Mouse (Mus musculus) kidney, postnatal 0 days (tissue): ENCODE measurements around the gene Bnip1. TPM values are rescaled to one million over a fixed set of nuclear protein-coding genes. Genes with fewer than 3 reads are reported as not detected.

ENCODE experiments used
- ATAC-seq: fragments of 200-750 bp; cut with Nextera tagmentation; replicated peaks from 2 replicates; pipeline ENCODE4 v1.8.0; 2017; ENCODE audit warnings: low read depth, moderate number of reproducible peaks, moderate TSS enrichment, moderate library complexity; ENCODE audit not compliant: low FRiP score
- DNase-seq: peaks from one replicate; pipeline ENCODE4 v3.0.0-alpha.2; 2016; ENCODE audit warnings: low spot score
- H3K27ac ChIP-seq: fragments of 300-500 bp; sonication (generic); 2 replicates; pipeline ENCODE4 v1.5.1; 2014; ENCODE audit warnings: mild to moderate bottlenecking
- H3K27me3 ChIP-seq: fragments of 300-500 bp; sonication (generic); 2 replicates; pipeline ENCODE4 v1.6.1; 2014; ENCODE audit warnings: low read length, mixed read lengths; ENCODE audit not compliant: insufficient read depth
- H3K36me3 ChIP-seq: fragments of 300-500 bp; sonication (generic); 2 replicates; pipeline ENCODE4 v1.6.1; 2014; ENCODE audit warnings: low read length, mixed read lengths; ENCODE audit not compliant: insufficient read depth
- H3K4me1 ChIP-seq: fragments of 300-500 bp; sonication (generic); replicated peaks from 2 replicates; pipeline ENCODE4 v1.6.1; 2014; ENCODE audit warnings: antibody characterized with exemption, low read length, mixed read lengths; ENCODE audit not compliant: insufficient read depth
- H3K4me2 ChIP-seq: fragments of 300-500 bp; sonication (generic); 2 replicates; pipeline ENCODE4 v1.6.1; 2014; ENCODE audit warnings: mild to moderate bottlenecking, low read length, moderate library complexity, mixed read lengths
- H3K4me3 ChIP-seq: fragments of 300-500 bp; sonication (generic); replicated peaks from 2 replicates; pipeline ENCODE4 v1.5.1; 2014; ENCODE audit warnings: low read depth, low read length
- H3K9ac ChIP-seq: fragments of 300-500 bp; sonication (generic); 2 replicates; pipeline ENCODE4 v1.6.1; 2014; ENCODE audit warnings: low read depth, low read length
- H3K9me3 ChIP-seq: fragments of 300-500 bp; sonication (generic); replicated peaks from 2 replicates; pipeline ENCODE4 v1.6.1; 2016; ENCODE audit warnings: low read length, inconsistent platforms, mixed read lengths
- CTCF ChIP-seq: IDR thresholded peaks from 2 replicates; pipeline ENCODE4 v1.5.1; 2016; ENCODE audit warnings: antibody characterized with exemption, low read depth, mild to moderate bottlenecking, moderate library complexity
- WGBS: fragments of 180-500 bp; shearing (Covaris S2); extraction: QIAGEN DNeasy Blood & Tissue Kit; methylation state at CpG from one replicate; pipeline ENCODE4 v1.1.7; 2014; 5-methylcytosine and 5-hydroxymethylcytosine counted together
- polyA plus RNA-seq: library from polyadenylated mRNA; unstranded; fragments of >200 nt; fragmentation: Nextera tagmentation; extraction: Ambion mirVana; gene quantifications from 2 replicates; pipeline ENCODE4 v1.2.1, GENCODE M21; 2015

Bnip1 gene
- polyA plus RNA-seq, 1 experiment from 2014 or later = 43.7 TPM

- Histone ChIP-seq H3K27ac (no peak overlapping the region), H3K9me3 (no peaks in the 10 kb centered on the region), H3K36me3 (no peaks in the 10 kb centered on the region), H3K4me1 (no peaks in the 10 kb centered on the region), H3K27me3 (no peaks in the 10 kb centered on the region), H3K4me3 (no peak overlapping the region), H3K4me2 (no peak overlapping the region), H3K9ac (no peak overlapping the region)
- ATAC-seq (no peak), DNase-seq (no peak)
- TF ChIP-seq CTCF = no peak
- 69% methylated on average over 2 of the region's 2 CpGs for WGBS
These were observed 31.7 kb downstream of the Bnip1 start for GRCm38 (mm10) chr17:26812607-26813006.

- H3K27me3 ChIP-seq = no peaks in the 10 kb centered on the region
- H3K36me3 ChIP-seq = no peaks in the 10 kb centered on the region
- H3K4me3 ChIP-seq = no peak overlapping the region
- H3K27ac ChIP-seq = no peak overlapping the region
- WGBS = 81% methylated on average over 9 of the region's 9 CpGs
- DNase-seq (no peak), ATAC-seq (no peak)
- TF ChIP-seq CTCF = no peak
- no peaks in the 10 kb centered on the region for H3K4me1 ChIP-seq
- no peaks in the 10 kb centered on the region for H3K9me3 ChIP-seq
- H3K4me2 ChIP-seq = no peak overlapping the region
- no peak overlapping the region for H3K9ac ChIP-seq
These were observed 32.6 kb downstream of the Bnip1 start for GRCm38 (mm10) chr17:26813497-26813896.

- Histone ChIP-seq H3K9ac (no peak overlapping the region), H3K4me3 (no peak overlapping the region), H3K4me1 (no peaks in the 10 kb centered on the region), H3K4me2 (no peak overlapping the region), H3K9me3 (no peaks in the 10 kb centered on the region), H3K27me3 (no peaks in the 10 kb centered on the region), H3K27ac (no peak overlapping the region), H3K36me3 (no peaks in the 10 kb centered on the region)
- no peak for DNase-seq
- 77% methylated on average over 6 of the region's 6 CpGs for WGBS
- no peak for TF ChIP-seq CTCF
- no peak for ATAC-seq
These were observed 35.9 kb downstream of the Bnip1 start for GRCm38 (mm10) chr17:26816810-26817209.

- Histone ChIP-seq H3K9me3 (no peaks in the 10 kb centered on the region), H3K36me3 (no peaks in the 10 kb centered on the region), H3K4me3 (no peak overlapping the region), H3K4me1 (no peaks in the 10 kb centered on the region), H3K9ac (no peak overlapping the region), H3K27ac (no peak overlapping the region), H3K4me2 (no peak overlapping the region), H3K27me3 (no peaks in the 10 kb centered on the region)
- TF ChIP-seq CTCF = no peak
- ATAC-seq (no peak), DNase-seq (no peak)
These were observed 36.9 kb downstream of the Bnip1 start for GRCm38 (mm10) chr17:26817776-26818175.

GRCm38 (mm10) chr17:26826131-26826530, 45.3 kb downstream of the Bnip1 start:
- Histone ChIP-seq H3K36me3 (no peaks in the 10 kb centered on the region), H3K27me3 (no peaks in the 10 kb centered on the region), H3K27ac (no peak overlapping the region), H3K4me3 (no peak overlapping the region), H3K9me3 (no peaks in the 10 kb centered on the region), H3K4me2 (no peak overlapping the region), H3K4me1 (no peaks in the 10 kb centered on the region), H3K9ac (no peak overlapping the region)
- ATAC-seq = no peak
- TF ChIP-seq CTCF = no peak
- 74% methylated on average over 16 of the region's 17 CpGs for WGBS
- DNase-seq = no peak

GRCm38 (mm10) chr17:26833806-26834205, 52.9 kb downstream of the Bnip1 start:
- 86% methylated on average over 2 of the region's 2 CpGs for WGBS
- H3K36me3 ChIP-seq = no peaks in the 10 kb centered on the region
- H3K9ac ChIP-seq = no peak overlapping the region
- no peak overlapping the region for H3K4me2 ChIP-seq
- no peak for TF ChIP-seq CTCF
- no peak for DNase-seq
- no peaks in the 10 kb centered on the region for H3K4me1 ChIP-seq
- ATAC-seq = no peak
- peaks cover 53% of the 10 kb centered on the region for H3K27me3 ChIP-seq
- H3K27ac ChIP-seq = no peak overlapping the region
- no peak overlapping the region for H3K4me3 ChIP-seq
- H3K9me3 ChIP-seq = no peaks in the 10 kb centered on the region

- no peak for TF ChIP-seq CTCF
- Histone ChIP-seq H3K4me3 (no peak overlapping the region), H3K27me3 (peaks cover 59% of the 10 kb centered on the region), H3K9ac (no peak overlapping the region), H3K9me3 (no peaks in the 10 kb centered on the region), H3K36me3 (no peaks in the 10 kb centered on the region), H3K4me2 (no peak overlapping the region), H3K27ac (no peak overlapping the region), H3K4me1 (no peaks in the 10 kb centered on the region)
- no peak for ATAC-seq
- no peak for DNase-seq
- 62% methylated on average over 5 of the region's 5 CpGs for WGBS
These were observed 53.6 kb downstream of the Bnip1 start for GRCm38 (mm10) chr17:26834302-26834965.
